Mouse (Mus musculus) liver, adult 2 months (tissue): ENCODE data around the gene Snai3.
A peak's percentile ranks its signal among the peaks of the same experiment; 100 is the strongest.

Experiments
- CTCF ChIP-seq: fragments of 200-500 bp; IDR thresholded peaks from 2 replicates; pipeline ENCODE4 v1.5.1; 2011; ENCODE audit warnings: low read depth, low read length, control low read depth
- POLR2A ChIP-seq: fragments of 200-500 bp; IDR thresholded peaks from 2 replicates; pipeline ENCODE4 v1.6.1; 2011; ENCODE audit warnings: low read length, control low read depth; ENCODE audit not compliant: insufficient read depth; ENCODE audit errors: extremely low read depth

GRCm38 (mm10) chr8:122483877-122484276 lies 23.3 kb upstream of the Snai3 start:
- TF ChIP-seq POLR2A (no peak), CTCF (peak; percentile 56)
